Mouse (Mus musculus): ENCODE measurements around the gene Kctd15. TPM values are rescaled to one million over a fixed set of nuclear protein-coding genes. Genes with fewer than 3 reads are reported as not detected.

Kctd15 gene
- polyA plus RNA-seq, 1 experiment from 2014 or later = 10.0 TPM

DNA sequence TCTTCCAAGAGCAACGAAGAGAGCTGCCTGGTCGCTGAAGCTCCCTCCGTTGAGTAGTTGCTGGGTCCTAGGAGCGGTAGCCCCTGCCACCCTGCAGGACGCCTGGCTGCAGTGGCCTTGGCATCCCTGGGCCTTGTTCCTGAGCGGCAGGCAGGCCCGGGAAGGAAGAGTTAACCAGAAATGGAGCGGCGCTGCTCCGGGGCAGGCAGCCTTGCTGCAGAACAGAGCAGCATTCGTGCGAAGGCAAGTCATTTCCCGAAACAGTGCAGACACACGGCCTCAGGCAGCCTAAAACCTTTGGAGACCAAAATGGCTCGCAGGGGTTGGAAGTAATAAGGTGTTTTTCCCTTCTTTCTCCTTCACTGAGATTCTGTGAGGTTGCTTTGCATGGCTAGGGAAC lies 50.5 kb downstream of the Kctd15 start:
- Histone ChIP-seq H3K4me3 (ENCODE audit: low read depth, low read length) (no peak overlapping the region), H3K27ac (ENCODE audit: low read depth) (no peak overlapping the region), H3K9ac (ENCODE audit: low read length) (no peak overlapping the region), H3K9me3 (ENCODE audit: control insufficient read depth, low read length) (no peaks in the 10 kb centered on the region), H3K27me3 (replicated peaks; ENCODE audit: control insufficient read depth, insufficient read depth, low read length) (no peaks in the 10 kb centered on the region), H3K36me3 (ENCODE audit: control insufficient read depth, insufficient read depth, low read length) (no peaks in the 10 kb centered on the region), H3K4me2 (ENCODE audit: low read length) (no peak overlapping the region), H3K4me1 (replicated peaks; ENCODE audit: control insufficient read depth, insufficient read depth, low read length) (0 out of 2 replicates have a peak, but pooled peaks cover 4% of the 10 kb centered on the region)
- DNase-seq (ENCODE audit: low spot score) (no peak), ATAC-seq (replicated peaks; ENCODE audit: low FRiP score, low TSS enrichment, low read depth) (no peak)
- WGBS = 37% methylated on average over 15 of the region's 15 CpGs

DNA sequence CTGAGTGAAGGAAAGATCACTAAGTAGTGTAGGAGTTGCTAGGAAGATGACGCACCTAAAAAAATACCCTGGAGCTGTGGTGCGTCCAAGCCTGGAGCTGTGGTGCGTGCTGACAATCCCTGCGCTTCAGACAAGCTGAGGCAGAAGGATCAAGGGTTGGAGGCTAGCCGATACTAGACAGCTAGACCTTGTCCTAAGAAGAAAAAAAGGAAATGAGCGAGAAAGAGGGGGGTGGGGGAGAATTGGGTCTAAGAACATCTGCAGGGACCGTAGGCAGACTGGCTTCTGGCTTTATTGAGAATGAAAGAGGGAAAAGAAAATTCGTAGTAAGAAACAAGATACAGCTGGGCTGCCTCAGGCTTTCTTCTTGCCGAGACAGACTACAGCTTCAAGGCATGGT lies 58.0 kb downstream of the Kctd15 start:
- no peak overlapping the region; the same call in 1 of the 2 replicates for H3K27ac ChIP-seq (ENCODE audit: low read depth)
- H3K36me3 ChIP-seq (ENCODE audit: control insufficient read depth, insufficient read depth, low read length) = no peaks in the 10 kb centered on the region
- DNase-seq (ENCODE audit: low spot score) (no peak), ATAC-seq (replicated peaks; ENCODE audit: low FRiP score, low TSS enrichment, low read depth) (no peak)
- 53% methylated on average over 9 of the region's 9 CpGs for WGBS
- H3K9me3 ChIP-seq (ENCODE audit: control insufficient read depth, low read length) = no peaks in the 10 kb centered on the region
- no peak overlapping the region for H3K4me2 ChIP-seq (ENCODE audit: low read length)
- no peak overlapping the region for H3K9ac ChIP-seq (ENCODE audit: low read length)
- no peaks in the 10 kb centered on the region; the same call in 1 of the 2 replicates for H3K4me1 ChIP-seq (replicated peaks; ENCODE audit: control insufficient read depth, insufficient read depth, low read length)
- no peaks in the 10 kb centered on the region for H3K27me3 ChIP-seq (replicated peaks; ENCODE audit: control insufficient read depth, insufficient read depth, low read length)
- H3K4me3 ChIP-seq (ENCODE audit: low read depth, low read length) = no peak overlapping the region

DNA sequence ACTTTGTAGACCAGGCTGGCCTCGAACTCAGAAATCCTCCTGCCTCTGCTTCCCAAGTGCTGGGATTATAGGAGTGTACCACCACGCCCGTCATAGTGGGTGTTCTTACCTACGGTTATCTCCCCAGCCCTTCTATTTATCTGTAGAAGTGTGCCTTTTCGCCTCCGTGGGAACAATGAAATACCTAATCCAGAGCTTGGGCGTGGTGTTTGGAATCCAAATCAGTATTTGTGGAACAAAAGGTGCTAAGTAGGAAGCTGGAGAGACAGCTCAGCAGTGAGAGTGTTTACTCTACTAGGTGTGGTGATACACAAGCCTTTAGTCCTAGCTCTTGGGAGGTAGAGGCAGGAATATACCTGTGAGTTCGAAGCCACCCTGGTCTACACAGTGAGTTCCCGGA lies 58.5 kb downstream of the Kctd15 start:
- H3K27ac ChIP-seq (ENCODE audit: low read depth) = no peak overlapping the region
- no peak overlapping the region for H3K9ac ChIP-seq (ENCODE audit: low read length)
- 86% methylated on average over 9 of the region's 9 CpGs for WGBS
- ATAC-seq (replicated peaks; ENCODE audit: low FRiP score, low TSS enrichment, low read depth) (no peak), DNase-seq (ENCODE audit: low spot score) (no peak)
- no peak overlapping the region for H3K4me3 ChIP-seq (ENCODE audit: low read depth, low read length)
- H3K4me1 ChIP-seq (replicated peaks; ENCODE audit: control insufficient read depth, insufficient read depth, low read length) = no peaks in the 10 kb centered on the region; the same call in 1 of the 2 replicates
- no peak overlapping the region for H3K4me2 ChIP-seq (ENCODE audit: low read length)
- no peaks in the 10 kb centered on the region for H3K27me3 ChIP-seq (replicated peaks; ENCODE audit: control insufficient read depth, insufficient read depth, low read length)
- H3K36me3 ChIP-seq (ENCODE audit: control insufficient read depth, insufficient read depth, low read length) = no peaks in the 10 kb centered on the region
- no peaks in the 10 kb centered on the region for H3K9me3 ChIP-seq (ENCODE audit: control insufficient read depth, low read length)

DNA sequence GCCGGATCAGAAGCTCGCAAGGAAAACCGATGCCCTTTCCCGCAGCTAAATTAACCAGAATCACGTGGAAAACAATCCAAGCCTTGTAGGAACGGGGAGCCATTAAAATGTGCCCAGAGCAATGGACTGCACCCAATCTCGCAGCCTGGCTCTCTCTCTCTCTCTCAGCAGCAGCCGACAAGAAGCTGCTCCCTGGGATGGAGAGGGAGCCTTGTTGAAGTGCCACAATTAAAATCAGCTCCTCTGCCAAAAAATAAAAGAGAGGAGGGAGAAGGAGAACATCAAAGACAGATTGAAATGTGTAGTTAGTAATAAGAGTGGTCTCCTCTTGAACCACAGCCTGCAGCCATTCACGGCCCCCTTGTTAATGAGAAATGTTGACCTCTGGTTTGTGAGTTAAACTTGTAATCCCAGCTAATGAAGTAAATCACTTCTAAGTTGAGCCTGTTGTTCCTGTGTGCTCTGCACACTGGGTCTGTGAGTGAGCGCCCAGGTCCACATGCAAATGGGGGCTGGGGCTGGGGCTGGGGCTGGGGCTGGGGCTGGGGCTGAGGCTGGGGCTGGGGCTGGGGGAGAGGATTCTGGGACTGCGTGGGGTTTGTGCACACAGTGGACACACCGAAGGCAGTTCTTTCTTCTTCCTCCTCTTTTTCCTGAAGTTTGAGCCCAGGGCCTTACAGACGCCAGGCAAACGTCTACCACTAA lies 59.8 kb downstream of the Kctd15 start:
- Histone ChIP-seq H3K4me3 (ENCODE audit: low read depth, low read length) (no peak overlapping the region), H3K36me3 (ENCODE audit: control insufficient read depth, insufficient read depth, low read length) (no peaks in the 10 kb centered on the region), H3K4me1 (replicated peaks; ENCODE audit: control insufficient read depth, insufficient read depth, low read length) (no peaks in the 10 kb centered on the region; the same call in 1 of the 2 replicates), H3K4me2 (ENCODE audit: low read length) (no peak overlapping the region), H3K27ac (ENCODE audit: low read depth) (no peak overlapping the region), H3K27me3 (replicated peaks; ENCODE audit: control insufficient read depth, insufficient read depth, low read length) (no peaks in the 10 kb centered on the region), H3K9ac (ENCODE audit: low read length) (no peak overlapping the region), H3K9me3 (ENCODE audit: control insufficient read depth, low read length) (no peaks in the 10 kb centered on the region)
- DNase-seq (ENCODE audit: low spot score) (no peak), ATAC-seq (replicated peaks; ENCODE audit: low FRiP score, low TSS enrichment, low read depth) (no peak)
- WGBS = 61% methylated on average over 14 of the region's 14 CpGs

DNA sequence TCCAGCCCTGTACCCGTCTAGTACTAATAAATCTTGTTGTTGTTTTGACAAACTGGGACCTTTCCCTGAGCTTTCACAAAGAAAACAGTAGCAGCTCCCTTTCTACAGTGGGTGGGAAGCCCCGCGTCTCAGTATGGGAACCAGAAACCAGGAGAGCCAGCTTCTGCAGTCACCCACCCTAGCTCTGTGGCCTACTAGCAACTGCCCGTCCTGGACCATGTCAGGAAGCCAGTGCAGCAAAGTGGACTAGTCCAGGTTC lies 61.3 kb downstream of the Kctd15 start:
- Histone ChIP-seq H3K9ac (ENCODE audit: low read length) (no peak overlapping the region), H3K4me2 (ENCODE audit: low read length) (no peak overlapping the region), H3K9me3 (ENCODE audit: control insufficient read depth, low read length) (no peaks in the 10 kb centered on the region), H3K27ac (ENCODE audit: low read depth) (no peak overlapping the region), H3K27me3 (replicated peaks; ENCODE audit: control insufficient read depth, insufficient read depth, low read length) (no peaks in the 10 kb centered on the region), H3K4me3 (ENCODE audit: low read depth, low read length) (no peak overlapping the region), H3K4me1 (replicated peaks; ENCODE audit: control insufficient read depth, insufficient read depth, low read length) (no peaks in the 10 kb centered on the region; the same call in 1 of the 2 replicates), H3K36me3 (ENCODE audit: control insufficient read depth, insufficient read depth, low read length) (no peaks in the 10 kb centered on the region)
- WGBS = 42% methylated on average over 4 of the region's 4 CpGs
- no peak for DNase-seq (ENCODE audit: low spot score)
- no peak for ATAC-seq (replicated peaks; ENCODE audit: low FRiP score, low TSS enrichment, low read depth)

DNA sequence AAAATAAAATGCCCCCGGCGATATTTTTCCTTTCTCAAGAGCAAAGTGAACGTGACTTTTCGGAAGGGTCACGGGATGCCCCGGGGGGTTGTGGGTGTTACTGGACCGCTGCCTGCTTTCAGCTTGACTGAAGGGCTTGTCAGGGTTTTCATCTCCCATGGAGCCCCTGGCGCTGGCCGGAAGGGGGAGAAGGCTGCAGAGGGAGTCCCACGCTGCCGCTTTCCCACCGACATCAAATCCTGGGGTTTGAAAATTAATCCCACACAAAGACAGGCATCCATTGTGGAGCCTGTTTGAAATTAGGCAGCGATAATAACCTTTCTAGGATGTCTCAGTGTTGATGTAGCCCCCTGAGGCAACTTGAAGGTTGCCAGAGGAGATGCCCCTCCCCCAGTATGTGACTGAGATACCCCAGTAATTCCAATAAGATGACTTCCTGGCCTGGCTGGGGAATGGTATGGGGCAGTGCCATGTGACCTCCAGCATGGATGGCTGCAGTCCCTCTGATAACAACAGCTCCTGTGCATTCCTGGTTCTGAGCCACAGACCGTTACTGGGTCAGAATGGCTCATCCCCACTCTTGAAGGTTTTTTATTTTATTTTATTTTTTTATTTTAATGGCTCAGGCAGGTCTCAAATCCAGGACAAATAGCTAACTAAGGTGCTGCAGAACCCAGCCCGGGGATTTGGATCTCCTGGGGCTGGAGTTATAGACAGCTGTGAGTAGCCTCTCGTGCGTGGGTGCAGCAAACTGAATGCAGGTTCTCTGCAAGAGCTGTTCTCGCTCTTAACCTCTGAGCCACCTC lies 61.8 kb downstream of the Kctd15 start:
- Histone ChIP-seq H3K9ac (ENCODE audit: low read length) (peak overlapping the region; percentile 17; the same call in 1 of the 2 replicates), H3K27ac (ENCODE audit: low read depth) (0 out of 2 replicates have a peak overlapping the region, but pooled peaks have one; percentile 4), H3K27me3 (replicated peaks; ENCODE audit: control insufficient read depth, insufficient read depth, low read length) (no peaks in the 10 kb centered on the region), H3K4me1 (replicated peaks; ENCODE audit: control insufficient read depth, insufficient read depth, low read length) (no peaks in the 10 kb centered on the region; the same call in 1 of the 2 replicates), H3K4me2 (ENCODE audit: low read length) (peak overlapping the region; percentile 55), H3K36me3 (ENCODE audit: control insufficient read depth, insufficient read depth, low read length) (no peaks in the 10 kb centered on the region), H3K4me3 (ENCODE audit: low read depth, low read length) (peak overlapping the region; percentile 22), H3K9me3 (ENCODE audit: control insufficient read depth, low read length) (no peaks in the 10 kb centered on the region)
- WGBS = 28% methylated on average over 18 of the region's 18 CpGs
- ATAC-seq (replicated peaks; ENCODE audit: low FRiP score, low TSS enrichment, low read depth) = no peak
- DNase-seq (ENCODE audit: low spot score) = peak; percentile 55

DNA sequence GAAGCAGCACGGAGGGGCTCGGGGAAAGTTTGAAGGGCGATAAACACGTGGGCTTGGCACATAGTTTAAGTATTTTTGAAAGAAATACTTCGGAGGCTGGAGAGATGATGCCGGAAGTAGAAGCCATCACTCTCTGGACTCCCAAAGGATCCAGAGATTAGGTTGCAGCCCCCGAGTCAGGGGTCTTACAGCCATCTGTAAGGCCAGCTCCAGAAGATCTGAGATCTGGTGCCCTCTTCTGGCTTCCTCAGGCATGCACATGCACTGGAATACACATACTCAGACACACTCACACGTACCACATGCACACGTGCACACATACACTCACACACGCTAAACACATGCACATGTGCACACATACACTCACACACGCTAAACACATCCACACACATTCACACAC lies 65.8 kb downstream of the Kctd15 start:
- no peak overlapping the region for H3K9ac ChIP-seq (ENCODE audit: low read length)
- H3K4me3 ChIP-seq (ENCODE audit: low read depth, low read length) = no peak overlapping the region
- H3K9me3 ChIP-seq (ENCODE audit: control insufficient read depth, low read length) = 0 out of 2 replicates have a peak, but pooled peaks cover 2% of the 10 kb centered on the region
- no peaks in the 10 kb centered on the region for H3K36me3 ChIP-seq (ENCODE audit: control insufficient read depth, insufficient read depth, low read length)
- H3K4me1 ChIP-seq (replicated peaks; ENCODE audit: control insufficient read depth, insufficient read depth, low read length) = no peaks in the 10 kb centered on the region
- DNase-seq (ENCODE audit: low spot score) (no peak), ATAC-seq (replicated peaks; ENCODE audit: low FRiP score, low TSS enrichment, low read depth) (no peak)
- no peaks in the 10 kb centered on the region for H3K27me3 ChIP-seq (replicated peaks; ENCODE audit: control insufficient read depth, insufficient read depth, low read length)
- no peak overlapping the region for H3K27ac ChIP-seq (ENCODE audit: low read depth)
- 94% methylated on average over 11 of the region's 11 CpGs for WGBS
- H3K4me2 ChIP-seq (ENCODE audit: low read length) = no peak overlapping the region
